Mouse (Mus musculus): ENCODE results near the gene Cers3. TPM values are rescaled to one million over a fixed set of nuclear protein-coding genes. Genes with fewer than 3 reads are reported as not detected.

The Cers3 gene
- polyA plus RNA-seq, 1 experiment from 2014 or later = 0.63 TPM

GRCm38 (mm10) chr7:66839463-66840007 lies 96.2 kb downstream of the Cers3 start, which contains the start of gene Adamts17:
Gene Adamts17, plus strand, starts transcription at chr7:66839735.
- H3K27ac ChIP-seq (ENCODE audit: low read length) = no peak within 1 kb of the TSS
- ATAC-seq (replicated peaks; ENCODE audit: extremely low read depth, insufficient read depth, low FRiP score) = peak; percentile 96
- no peaks in the 10 kb centered on the region for H3K36me3 ChIP-seq (ENCODE audit: control insufficient read depth, insufficient read depth)
- WGBS = under 1% methylated on average over 30 of the region's 30 CpGs
- no peaks in the 10 kb centered on the region for H3K27me3 ChIP-seq (ENCODE audit: control insufficient read depth, insufficient read depth, low read length)
- H3K4me1 ChIP-seq (ENCODE audit: control insufficient read depth, insufficient read depth, low read length) = peaks cover 17% of the 10 kb centered on the region
- H3K9me3 ChIP-seq (replicated peaks; ENCODE audit: control insufficient read depth, low read length) = no peaks in the 10 kb centered on the region
- H3K4me3 ChIP-seq (ENCODE audit: low read length) = peak within 1 kb of the TSS; percentile 63
- peak within 1 kb of the TSS; percentile 66 for H3K9ac ChIP-seq (ENCODE audit: low read length)
- H3K4me2 ChIP-seq (ENCODE audit: low read depth, low read length) = peak within 1 kb of the TSS; percentile 78

DNA sequence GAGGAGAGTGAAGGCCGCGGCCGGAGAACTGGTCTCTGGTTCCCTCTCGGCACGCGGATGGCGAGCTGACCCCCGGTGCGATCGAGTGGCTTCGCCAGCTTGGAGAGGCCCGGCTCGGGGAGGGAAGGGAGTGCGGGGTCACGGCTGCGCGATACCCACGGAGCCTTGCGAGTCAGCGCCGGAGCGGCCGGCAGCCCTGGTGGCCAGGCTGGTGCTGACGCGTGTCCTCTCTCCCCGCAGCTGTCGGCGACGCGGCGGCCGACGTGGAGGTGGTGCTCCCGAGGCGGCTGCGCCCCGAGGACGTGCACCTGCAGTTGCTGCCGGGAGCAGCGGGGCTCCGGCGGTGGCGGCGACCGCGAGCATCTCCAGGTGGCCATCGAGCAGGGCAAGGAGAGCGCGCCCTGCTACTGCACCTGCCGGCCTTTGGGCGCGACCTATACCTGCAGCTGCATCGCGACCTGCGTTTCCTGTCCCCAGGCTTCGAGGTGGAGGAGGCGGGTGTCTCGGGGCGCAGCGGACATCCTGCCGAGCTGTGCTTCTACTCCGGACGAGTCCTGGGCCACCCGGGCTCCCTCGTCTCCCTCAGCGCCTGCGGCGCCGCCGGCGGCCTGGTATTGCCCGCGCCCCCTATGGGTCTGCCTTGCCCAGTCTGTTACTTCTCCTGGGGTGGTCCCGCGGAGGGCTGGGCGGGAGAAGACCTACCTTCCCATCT lies 96.9 kb downstream of the Cers3 start:
- Histone ChIP-seq H3K36me3 (ENCODE audit: control insufficient read depth, insufficient read depth) (no peaks in the 10 kb centered on the region), H3K4me2 (ENCODE audit: low read depth, low read length) (peak overlapping the region; percentile 78), H3K4me3 (ENCODE audit: low read length) (peak overlapping the region; percentile 63), H3K9me3 (replicated peaks; ENCODE audit: control insufficient read depth, low read length) (no peaks in the 10 kb centered on the region), H3K4me1 (ENCODE audit: control insufficient read depth, insufficient read depth, low read length) (peaks cover 11% of the 10 kb centered on the region), H3K27me3 (ENCODE audit: control insufficient read depth, insufficient read depth, low read length) (no peaks in the 10 kb centered on the region), H3K9ac (ENCODE audit: low read length) (peak overlapping the region; percentile 66), H3K27ac (ENCODE audit: low read length) (no peak overlapping the region)
- 1% methylated on average over 64 of the region's 76 CpGs for WGBS
- peak; percentile 25 for ATAC-seq (replicated peaks; ENCODE audit: extremely low read depth, insufficient read depth, low FRiP score)

DNA sequence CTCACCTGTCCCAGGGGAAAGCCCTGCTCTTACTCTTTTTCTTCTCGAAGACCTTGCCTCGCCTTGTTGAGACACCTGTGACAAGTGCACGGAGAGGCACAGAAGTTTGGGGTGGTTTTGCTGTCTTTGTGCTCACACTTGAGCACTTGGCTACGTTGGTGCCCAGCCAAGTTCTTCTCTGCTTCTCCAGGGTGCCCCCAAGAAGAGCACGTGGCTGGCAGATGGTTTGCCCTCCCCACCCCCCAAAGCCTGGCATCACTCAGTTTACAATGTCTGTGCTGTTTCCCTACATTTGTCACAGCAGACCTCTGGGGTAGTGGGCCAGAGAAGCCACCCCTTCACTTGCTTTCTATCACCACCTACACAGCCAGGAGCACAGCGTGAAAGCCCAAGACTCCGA lies 97.9 kb downstream of the Cers3 start:
- Histone ChIP-seq H3K9ac (ENCODE audit: low read length) (no peak overlapping the region), H3K27ac (ENCODE audit: low read length) (no peak overlapping the region), H3K4me3 (ENCODE audit: low read length) (no peak overlapping the region), H3K9me3 (replicated peaks; ENCODE audit: control insufficient read depth, low read length) (no peaks in the 10 kb centered on the region), H3K4me2 (ENCODE audit: low read depth, low read length) (peak overlapping the region; percentile 78), H3K36me3 (ENCODE audit: control insufficient read depth, insufficient read depth) (no peaks in the 10 kb centered on the region), H3K27me3 (ENCODE audit: control insufficient read depth, insufficient read depth, low read length) (no peaks in the 10 kb centered on the region), H3K4me1 (ENCODE audit: control insufficient read depth, insufficient read depth, low read length) (peaks cover 8% of the 10 kb centered on the region; the same call in 1 of the 2 replicates)
- WGBS = 79% methylated on average over 7 of the region's 7 CpGs
- no peak for ATAC-seq (replicated peaks; ENCODE audit: extremely low read depth, insufficient read depth, low FRiP score)

- Histone ChIP-seq H3K9ac (ENCODE audit: low read length) (no peak overlapping the region), H3K36me3 (ENCODE audit: control insufficient read depth, insufficient read depth) (no peaks in the 10 kb centered on the region), H3K4me1 (ENCODE audit: control insufficient read depth, insufficient read depth, low read length) (peaks cover 8% of the 10 kb centered on the region; the same call in 1 of the 2 replicates), H3K4me2 (ENCODE audit: low read depth, low read length) (no peak overlapping the region), H3K9me3 (replicated peaks; ENCODE audit: control insufficient read depth, low read length) (no peaks in the 10 kb centered on the region), H3K4me3 (ENCODE audit: low read length) (no peak overlapping the region), H3K27me3 (ENCODE audit: control insufficient read depth, insufficient read depth, low read length) (no peaks in the 10 kb centered on the region), H3K27ac (ENCODE audit: low read length) (no peak overlapping the region)
- no peak for ATAC-seq (replicated peaks; ENCODE audit: extremely low read depth, insufficient read depth, low FRiP score)
- 41% methylated on average over 10 of the region's 10 CpGs for WGBS
Observed at GRCm38 (mm10) chr7:66842021-66842420, 98.7 kb downstream of the Cers3 start.

DNA sequence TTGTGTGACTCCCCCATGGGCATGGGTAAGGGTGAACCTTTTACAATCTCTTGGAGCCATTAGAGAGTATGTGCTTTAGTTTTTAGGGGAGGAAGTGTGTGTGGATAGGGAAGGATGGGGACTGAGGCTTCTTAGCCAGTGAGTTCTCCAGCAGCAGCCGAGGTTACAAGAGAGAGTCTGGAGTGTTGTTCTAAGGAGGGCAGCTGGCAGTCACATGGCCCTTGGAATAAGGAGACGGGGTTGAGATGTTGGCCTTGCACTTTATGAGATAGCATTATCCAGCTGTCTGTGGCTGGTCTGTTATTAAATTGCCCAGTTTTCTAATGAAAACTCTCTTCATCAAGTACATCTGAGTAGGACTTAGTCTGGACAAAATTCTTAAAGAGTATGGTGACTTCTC lies 100.5 kb downstream of the Cers3 start:
- whole genome bisulfite sequencing = 58% methylated on average over 2 of the region's 2 CpGs

GRCm38 (mm10) chr7:66846582-66846981 lies 103.3 kb downstream of the Cers3 start:
- no peak overlapping the region for H3K4me3 ChIP-seq (ENCODE audit: low read length)
- H3K27ac ChIP-seq (ENCODE audit: low read length) = no peak overlapping the region
- no peaks in the 10 kb centered on the region for H3K36me3 ChIP-seq (ENCODE audit: control insufficient read depth, insufficient read depth)
- no peak overlapping the region for H3K9ac ChIP-seq (ENCODE audit: low read length)
- H3K4me1 ChIP-seq (ENCODE audit: control insufficient read depth, insufficient read depth, low read length) = peaks cover 3% of the 10 kb centered on the region; the same call in 1 of the 2 replicates
- ATAC-seq (replicated peaks; ENCODE audit: extremely low read depth, insufficient read depth, low FRiP score) = no peak
- no peaks in the 10 kb centered on the region for H3K27me3 ChIP-seq (ENCODE audit: control insufficient read depth, insufficient read depth, low read length)
- WGBS = 81% methylated on average over 6 of the region's 6 CpGs
- no peak overlapping the region for H3K4me2 ChIP-seq (ENCODE audit: low read depth, low read length)
- no peaks in the 10 kb centered on the region for H3K9me3 ChIP-seq (replicated peaks; ENCODE audit: control insufficient read depth, low read length)

More for the DNA sequence above, 100.5 kb downstream of the Cers3 start:
- no peak overlapping the region for H3K9ac ChIP-seq (ENCODE audit: low read length)
- peaks cover 8% of the 10 kb centered on the region; the same call in 1 of the 2 replicates for H3K4me1 ChIP-seq (ENCODE audit: control insufficient read depth, insufficient read depth, low read length)
- no peak overlapping the region for H3K27ac ChIP-seq (ENCODE audit: low read length)
- ATAC-seq (replicated peaks; ENCODE audit: extremely low read depth, insufficient read depth, low FRiP score) = no peak
- H3K4me2 ChIP-seq (ENCODE audit: low read depth, low read length) = no peak overlapping the region
- H3K36me3 ChIP-seq (ENCODE audit: control insufficient read depth, insufficient read depth) = no peaks in the 10 kb centered on the region
- H3K9me3 ChIP-seq (replicated peaks; ENCODE audit: control insufficient read depth, low read length) = no peaks in the 10 kb centered on the region
- no peaks in the 10 kb centered on the region for H3K27me3 ChIP-seq (ENCODE audit: control insufficient read depth, insufficient read depth, low read length)
- no peak overlapping the region for H3K4me3 ChIP-seq (ENCODE audit: low read length)

DNA sequence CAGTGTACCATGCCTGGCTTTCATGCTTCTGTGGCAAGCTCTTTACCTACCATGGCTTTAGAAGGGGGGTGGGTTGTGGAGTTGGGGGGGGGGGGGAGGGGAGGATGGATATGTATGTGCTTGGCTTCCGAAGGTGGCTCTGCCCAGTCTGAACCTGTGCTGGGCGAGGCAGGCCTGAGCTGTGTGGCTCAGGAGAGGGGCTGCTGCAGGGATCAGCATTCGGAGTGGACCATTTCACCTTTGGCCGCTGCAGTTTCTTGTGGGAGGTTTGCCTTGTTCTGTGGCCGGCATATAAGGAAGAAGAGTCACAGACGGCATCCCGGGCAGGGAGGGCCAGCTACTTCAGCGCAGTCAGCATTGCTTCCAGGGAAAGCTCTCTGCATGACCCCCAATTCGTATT lies 104.0 kb downstream of the Cers3 start:
- no peaks in the 10 kb centered on the region for H3K9me3 ChIP-seq (replicated peaks; ENCODE audit: control insufficient read depth, low read length)
- ATAC-seq (replicated peaks; ENCODE audit: extremely low read depth, insufficient read depth, low FRiP score) = no peak
- H3K9ac ChIP-seq (ENCODE audit: low read length) = no peak overlapping the region
- H3K27ac ChIP-seq (ENCODE audit: low read length) = no peak overlapping the region
- WGBS = 81% methylated on average over 9 of the region's 9 CpGs
- no peak overlapping the region for H3K4me2 ChIP-seq (ENCODE audit: low read depth, low read length)
- H3K27me3 ChIP-seq (ENCODE audit: control insufficient read depth, insufficient read depth, low read length) = no peaks in the 10 kb centered on the region
- no peak overlapping the region for H3K4me3 ChIP-seq (ENCODE audit: low read length)
- H3K4me1 ChIP-seq (ENCODE audit: control insufficient read depth, insufficient read depth, low read length) = peaks cover 3% of the 10 kb centered on the region; the same call in 1 of the 2 replicates
- H3K36me3 ChIP-seq (ENCODE audit: control insufficient read depth, insufficient read depth) = no peaks in the 10 kb centered on the region

GRCm38 (mm10) chr7:66849316-66849715 lies 106.0 kb downstream of the Cers3 start:
- ATAC-seq (replicated peaks; ENCODE audit: extremely low read depth, insufficient read depth, low FRiP score) = no peak
- Histone ChIP-seq H3K27ac (ENCODE audit: low read length) (no peak overlapping the region), H3K4me3 (ENCODE audit: low read length) (no peak overlapping the region), H3K36me3 (ENCODE audit: control insufficient read depth, insufficient read depth) (no peaks in the 10 kb centered on the region), H3K9ac (ENCODE audit: low read length) (no peak overlapping the region), H3K27me3 (ENCODE audit: control insufficient read depth, insufficient read depth, low read length) (no peaks in the 10 kb centered on the region), H3K4me1 (ENCODE audit: control insufficient read depth, insufficient read depth, low read length) (no peaks in the 10 kb centered on the region), H3K9me3 (replicated peaks; ENCODE audit: control insufficient read depth, low read length) (no peaks in the 10 kb centered on the region), H3K4me2 (ENCODE audit: low read depth, low read length) (no peak overlapping the region)
- 88% methylated on average over 6 of the region's 6 CpGs for WGBS

DNA sequence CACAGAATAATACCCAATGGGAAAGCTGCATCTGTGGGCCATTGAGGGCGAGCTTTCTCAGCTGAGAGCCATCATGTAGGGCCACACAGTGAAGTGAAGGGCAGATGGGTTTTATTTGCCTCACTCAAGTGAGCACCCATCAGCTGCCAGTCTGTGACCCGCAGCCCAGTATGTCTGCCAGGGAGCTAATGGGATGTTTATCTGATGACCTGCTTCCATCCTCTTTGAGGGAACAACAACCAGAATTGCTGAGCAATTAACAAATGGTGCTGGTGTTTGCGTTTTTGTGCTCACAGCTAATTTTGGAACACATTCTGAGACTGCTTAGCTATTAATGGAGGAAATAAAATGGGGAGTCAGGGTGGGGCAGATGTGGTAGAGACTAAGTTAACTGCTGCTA lies 108.9 kb downstream of the Cers3 start:
- 66% methylated on average over 3 of the region's 3 CpGs for WGBS
- no peak overlapping the region for H3K4me3 ChIP-seq (ENCODE audit: low read length)
- no peak overlapping the region for H3K27ac ChIP-seq (ENCODE audit: low read length)
- no peak overlapping the region for H3K4me2 ChIP-seq (ENCODE audit: low read depth, low read length)
- ATAC-seq (replicated peaks; ENCODE audit: extremely low read depth, insufficient read depth, low FRiP score) = no peak
- H3K9ac ChIP-seq (ENCODE audit: low read length) = no peak overlapping the region
- no peaks in the 10 kb centered on the region for H3K27me3 ChIP-seq (ENCODE audit: control insufficient read depth, insufficient read depth, low read length)
- 0 out of 2 replicates have a peak, but pooled peaks cover 2% of the 10 kb centered on the region for H3K4me1 ChIP-seq (ENCODE audit: control insufficient read depth, insufficient read depth, low read length)
- no peaks in the 10 kb centered on the region for H3K36me3 ChIP-seq (ENCODE audit: control insufficient read depth, insufficient read depth)
- no peaks in the 10 kb centered on the region for H3K9me3 ChIP-seq (replicated peaks; ENCODE audit: control insufficient read depth, low read length)
